Mouse (Mus musculus): Measurements from ENCODE around the gene Cul4b. TPM values are rescaled to one million over a fixed set of nuclear protein-coding genes. Genes with fewer than 3 reads are reported as not detected.
"Not testable (repeated sequence)": the region's sequence is repeated elsewhere in the genome, so short reads cannot be mapped to it uniquely, and the experiment has no call there.

Gene Cul4b
- polyA plus RNA-seq, 1 experiment: 7.2 TPM

DNA sequence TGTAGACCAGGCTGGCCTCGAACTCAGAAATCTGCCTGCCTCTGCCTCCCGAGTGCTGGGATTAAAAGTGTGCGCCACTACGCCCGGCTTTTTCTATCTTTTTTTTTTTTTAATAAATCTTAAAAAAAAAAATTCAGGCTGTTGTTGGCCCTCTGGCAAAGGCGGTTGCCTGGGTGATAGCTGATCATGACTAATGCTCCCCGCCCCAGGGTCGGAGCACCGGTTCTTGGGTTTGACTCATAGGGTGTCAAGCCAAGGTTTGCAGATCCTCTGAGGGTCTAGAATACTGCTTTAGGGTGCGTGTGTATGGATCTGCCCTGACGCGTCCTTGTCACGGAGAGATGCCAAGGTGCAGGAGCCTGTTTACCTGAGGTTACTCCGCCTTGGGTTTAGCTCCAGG is 71.2 kb downstream of the Cul4b start:
- no peak for TF ChIP-seq POLR2AphosphoS2 (IDR thresholded peaks at IDR 0.05; ENCODE audit: insufficient read length, low read depth)
- TF ChIP-seq MYOD1 (IDR thresholded peaks at IDR 0.05; ENCODE audit: control insufficient read depth in 1 of 3, insufficient read length in 2 of 3, low read depth in 2 of 3): no peak
- no peak for TF ChIP-seq REST (IDR thresholded peaks at IDR 0.05; ENCODE audit: insufficient read depth, insufficient read length)
- no peak for TF ChIP-seq TCF3 (IDR thresholded peaks at IDR 0.05; ENCODE audit: insufficient read length, low read depth)
- TF ChIP-seq TCF12 (IDR thresholded peaks at IDR 0.05; ENCODE audit: insufficient read depth, poor library complexity, severe bottlenecking): no peak
- no peak for TF ChIP-seq E2F4 (IDR thresholded peaks at IDR 0.05; ENCODE audit: insufficient read depth)
- no peak for TF ChIP-seq MAX (IDR thresholded peaks at IDR 0.05; ENCODE audit: low read depth)
- no peak for TF ChIP-seq MYOG (IDR thresholded peaks at IDR 0.05; ENCODE audit: control insufficient read depth in 1 of 3, insufficient read depth in 1 of 3, insufficient read length in 2 of 3, low read depth in 2 of 3)
- TF ChIP-seq CEBPB (IDR thresholded peaks at IDR 0.05; ENCODE audit: insufficient read depth, poor library complexity, severe bottlenecking): no peak
- no peaks in the 10 kb centered on the region for H3K79me2 ChIP-seq (ENCODE audit: control insufficient read depth, insufficient read depth)
- H3K4me2 ChIP-seq (ENCODE audit: low read depth): no peak overlapping the region
- no peak overlapping the region for H3K4me3 ChIP-seq
- no peaks in the 10 kb centered on the region for H3K36me3 ChIP-seq (ENCODE audit: control insufficient read depth, insufficient read depth)
- no peaks in the 10 kb centered on the region for H3K27me3 ChIP-seq (ENCODE audit: control insufficient read depth, insufficient read depth, insufficient read length)
- no peak overlapping the region for H3ac ChIP-seq (ENCODE audit: control insufficient read depth, insufficient read length)

DNA sequence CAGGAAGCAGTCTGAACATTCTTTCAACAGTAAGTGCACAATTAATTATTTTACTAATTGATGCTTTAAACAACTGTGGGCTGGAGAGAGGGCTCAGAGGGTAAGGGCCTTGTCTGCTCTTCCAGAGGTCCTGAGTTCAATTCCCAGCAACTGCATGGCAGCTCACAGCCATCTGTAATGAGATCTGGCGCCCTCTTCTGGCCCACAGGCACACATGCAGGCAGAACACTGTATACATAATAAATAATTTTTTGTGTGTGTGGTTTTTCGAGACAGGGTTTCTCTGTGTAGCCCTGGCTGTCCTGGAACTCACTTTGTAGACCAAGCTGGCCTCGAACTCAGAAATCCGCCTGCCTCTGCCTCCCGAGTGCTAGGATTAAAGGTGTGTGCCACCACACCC is 73.8 kb downstream of the Cul4b start:
- not testable (repeated sequence) for H3K79me2 ChIP-seq (ENCODE audit: control insufficient read depth, insufficient read depth); H3K36me3 ChIP-seq (ENCODE audit: control insufficient read depth, insufficient read depth); H3K4me2 ChIP-seq (ENCODE audit: low read depth); H3ac ChIP-seq (ENCODE audit: control insufficient read depth, insufficient read length); H3K27me3 ChIP-seq (ENCODE audit: control insufficient read depth, insufficient read depth, insufficient read length); H3K4me3 ChIP-seq

DNA sequence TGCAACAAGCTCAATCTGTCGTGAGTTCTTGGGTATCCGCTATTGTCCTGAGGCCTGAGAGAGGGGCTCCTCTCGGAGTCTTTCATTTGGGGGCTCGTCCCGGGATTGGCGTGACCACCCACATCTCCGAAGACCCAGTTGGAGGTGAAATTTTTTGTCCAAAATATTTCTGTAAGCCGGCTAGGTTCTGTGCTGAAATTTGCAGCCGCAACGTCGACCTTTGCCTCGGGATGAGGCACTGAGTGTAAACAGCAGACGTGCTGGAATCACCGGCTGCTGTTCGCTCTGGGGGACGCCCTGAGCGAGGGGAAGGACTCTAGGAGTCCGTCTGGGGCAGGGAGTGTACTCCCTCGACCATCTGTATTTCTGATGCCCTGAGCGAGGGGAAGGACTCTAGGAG is 90.5 kb downstream of the Cul4b start:
- not testable (repeated sequence) for H3K27me3 ChIP-seq (ENCODE audit: control insufficient read depth, insufficient read depth, insufficient read length); H3K36me3 ChIP-seq (ENCODE audit: control insufficient read depth, insufficient read depth); H3K79me2 ChIP-seq (ENCODE audit: control insufficient read depth, insufficient read depth); H3K4me3 ChIP-seq; H3ac ChIP-seq (ENCODE audit: control insufficient read depth, insufficient read length); H3K4me2 ChIP-seq (ENCODE audit: low read depth)

Other genes with a start within 250 kb of the Cul4b start
- gene Lamp2, start 119.7 kb downstream of the Cul4b start, polyA plus RNA-seq (2012; fragmentation: generic; extraction: Trizol): 74.5 TPM
- 27.8 TPM for gene Mcts1, start 24.4 kb upstream of the Cul4b start, polyA plus RNA-seq (2012; fragmentation: generic; extraction: Trizol)
- 21.4 TPM for gene C1galt1c1, start 58.9 kb upstream of the Cul4b start, polyA plus RNA-seq (2012; fragmentation: generic; extraction: Trizol)
- not detected for gene 6030498E09Rik, start 196.5 kb upstream of the Cul4b start, polyA plus RNA-seq (2012; fragmentation: generic; extraction: Trizol)

Data from myocyte (in vitro differentiated cells).